Mouse (Mus musculus): ENCODE results near the gene Ift46. TPM values are rescaled to one million over a fixed set of nuclear protein-coding genes. Genes with fewer than 3 reads are reported as not detected.

The Ift46 gene
- polyA plus RNA-seq (2014; fragmentation: Nextera tagmentation; extraction: Ambion mirVana), result 141 and 149 TPM in 2 replicates

GRCm38 (mm10) chr9:44767101-44768028, at the start of gene Ift46, which contains the start of gene Arcn1:
Gene Ift46 (plus strand): TSS chr9:44767908.
Gene Arcn1 (minus strand): TSS chr9:44767845.
- ATAC-seq (ENCODE audit: low FRiP score), result peak; percentile 93
- under 1% methylated on average over 59 of the region's 82 CpGs for WGBS
- Histone ChIP-seq H3K4me1 (ENCODE audit: control insufficient read depth, insufficient read depth, low read length) (peaks cover 5% of the 10 kb centered on the region), H3K27me3 (ENCODE audit: control insufficient read depth, insufficient read depth, low read length) (no peaks in the 10 kb centered on the region), H3K4me2 (peak within 1 kb of the TSS; percentile 83), H3K4me3 (ENCODE audit: low read depth, low read length) (peak within 1 kb of the TSS; percentile 100), H3K36me3 (ENCODE audit: control insufficient read depth, insufficient read depth, low read length) (no peaks in the 10 kb centered on the region), H3K9ac (ENCODE audit: low read length) (peak within 1 kb of the TSS; percentile 93), H3K27ac (ENCODE audit: low read depth, low read length) (peak within 1 kb of the TSS; percentile 85), H3K9me3 (ENCODE audit: control insufficient read depth, low read length) (no peaks in the 10 kb centered on the region)
- peak; percentile 99 for DNase-seq (ENCODE audit: low spot score, missing footprints)

- H3K4me2 ChIP-seq, result no peak overlapping the region
- no peak overlapping the region for H3K27ac ChIP-seq (ENCODE audit: low read depth, low read length)
- no peaks in the 10 kb centered on the region for H3K27me3 ChIP-seq (ENCODE audit: control insufficient read depth, insufficient read depth, low read length)
- H3K4me1 ChIP-seq (ENCODE audit: control insufficient read depth, insufficient read depth, low read length), result peaks cover 22% of the 10 kb centered on the region
- no peaks in the 10 kb centered on the region for H3K9me3 ChIP-seq (ENCODE audit: control insufficient read depth, low read length)
- H3K36me3 ChIP-seq (ENCODE audit: control insufficient read depth, insufficient read depth, low read length), result peaks cover 15% of the 10 kb centered on the region; the same call in 1 of the 2 replicates
- ATAC-seq (ENCODE audit: low FRiP score) (no peak), DNase-seq (ENCODE audit: low spot score, missing footprints) (no peak)
- no peak overlapping the region for H3K9ac ChIP-seq (ENCODE audit: low read length)
- no peak overlapping the region for H3K4me3 ChIP-seq (ENCODE audit: low read depth, low read length)
- WGBS, result 92% methylated on average over 12 of the region's 12 CpGs
Observed at GRCm38 (mm10) chr9:44718937-44719631, 48.6 kb upstream of the Ift46 start.

GRCm38 (mm10) chr9:44719632-44720357, 47.9 kb upstream of the Ift46 start:
- peak overlapping the region; percentile 80 for H3K4me3 ChIP-seq (ENCODE audit: low read depth, low read length)
- no peaks in the 10 kb centered on the region for H3K27me3 ChIP-seq (ENCODE audit: control insufficient read depth, insufficient read depth, low read length)
- H3K4me1 ChIP-seq (ENCODE audit: control insufficient read depth, insufficient read depth, low read length), result peaks cover 29% of the 10 kb centered on the region
- H3K36me3 ChIP-seq (ENCODE audit: control insufficient read depth, insufficient read depth, low read length), result peaks cover 13% of the 10 kb centered on the region; the same call in 1 of the 2 replicates
- H3K4me2 ChIP-seq, result peak overlapping the region; percentile 84
- H3K9me3 ChIP-seq (ENCODE audit: control insufficient read depth, low read length), result no peaks in the 10 kb centered on the region
- 87% methylated on average over 8 of the region's 8 CpGs for WGBS
- peak overlapping the region; percentile 92 for H3K9ac ChIP-seq (ENCODE audit: low read length)
- H3K27ac ChIP-seq (ENCODE audit: low read depth, low read length), result no peak overlapping the region
- DNase-seq (ENCODE audit: low spot score, missing footprints) (no peak), ATAC-seq (ENCODE audit: low FRiP score) (no peak)

- ATAC-seq (ENCODE audit: low FRiP score) (peak; percentile 36), DNase-seq (ENCODE audit: low spot score, missing footprints) (no peak)
- Histone ChIP-seq H3K27me3 (ENCODE audit: control insufficient read depth, insufficient read depth, low read length) (no peaks in the 10 kb centered on the region), H3K4me1 (ENCODE audit: control insufficient read depth, insufficient read depth, low read length) (peaks cover 37% of the 10 kb centered on the region), H3K9ac (ENCODE audit: low read length) (peak overlapping the region; percentile 92), H3K27ac (ENCODE audit: low read depth, low read length) (peak overlapping the region; percentile 58), H3K36me3 (ENCODE audit: control insufficient read depth, insufficient read depth, low read length) (peaks cover 10% of the 10 kb centered on the region; the same call in 1 of the 2 replicates), H3K9me3 (ENCODE audit: control insufficient read depth, low read length) (no peaks in the 10 kb centered on the region), H3K4me2 (peak overlapping the region; percentile 84), H3K4me3 (ENCODE audit: low read depth, low read length) (peak overlapping the region; percentile 80)
- 26% methylated on average over 9 of the region's 9 CpGs for WGBS
Observed at GRCm38 (mm10) chr9:44720358-44721153, 47.2 kb upstream of the Ift46 start.

GRCm38 (mm10) chr9:44721154-44721876, 46.4 kb upstream of the Ift46 start:
- Histone ChIP-seq H3K9ac (ENCODE audit: low read length) (peak overlapping the region; percentile 92), H3K27me3 (ENCODE audit: control insufficient read depth, insufficient read depth, low read length) (no peaks in the 10 kb centered on the region), H3K4me1 (ENCODE audit: control insufficient read depth, insufficient read depth, low read length) (peaks cover 42% of the 10 kb centered on the region), H3K36me3 (ENCODE audit: control insufficient read depth, insufficient read depth, low read length) (0 out of 2 replicates have a peak, but pooled peaks cover 4% of the 10 kb centered on the region), H3K4me3 (ENCODE audit: low read depth, low read length) (peak overlapping the region; percentile 80), H3K9me3 (ENCODE audit: control insufficient read depth, low read length) (no peaks in the 10 kb centered on the region), H3K4me2 (peak overlapping the region; percentile 84), H3K27ac (ENCODE audit: low read depth, low read length) (peak overlapping the region; percentile 58)
- ATAC-seq (ENCODE audit: low FRiP score) (peak; percentile 91), DNase-seq (ENCODE audit: low spot score, missing footprints) (peak; percentile 97)
- WGBS, result 2% methylated on average over 40 of the region's 40 CpGs

- Histone ChIP-seq H3K4me3 (ENCODE audit: low read depth, low read length) (no peak overlapping the region), H3K27ac (ENCODE audit: low read depth, low read length) (no peak overlapping the region), H3K27me3 (ENCODE audit: control insufficient read depth, insufficient read depth, low read length) (no peaks in the 10 kb centered on the region), H3K9ac (ENCODE audit: low read length) (no peak overlapping the region), H3K36me3 (ENCODE audit: control insufficient read depth, insufficient read depth, low read length) (no peaks in the 10 kb centered on the region), H3K4me1 (ENCODE audit: control insufficient read depth, insufficient read depth, low read length) (peaks cover 47% of the 10 kb centered on the region), H3K4me2 (peak overlapping the region; percentile 84), H3K9me3 (ENCODE audit: control insufficient read depth, low read length) (no peaks in the 10 kb centered on the region)
- no peak for DNase-seq (ENCODE audit: low spot score, missing footprints)
- ATAC-seq (ENCODE audit: low FRiP score), result no peak
- 90% methylated on average over 3 of the region's 3 CpGs for WGBS
Observed at GRCm38 (mm10) chr9:44721877-44722186, 45.9 kb upstream of the Ift46 start.

GRCm38 (mm10) chr9:44722575-44722974, 45.1 kb upstream of the Ift46 start:
- ATAC-seq (ENCODE audit: low FRiP score) (no peak), DNase-seq (ENCODE audit: low spot score, missing footprints) (no peak)
- Histone ChIP-seq H3K27ac (ENCODE audit: low read depth, low read length) (no peak overlapping the region), H3K9me3 (ENCODE audit: control insufficient read depth, low read length) (no peaks in the 10 kb centered on the region), H3K4me1 (ENCODE audit: control insufficient read depth, insufficient read depth, low read length) (peaks cover 49% of the 10 kb centered on the region), H3K4me3 (ENCODE audit: low read depth, low read length) (no peak overlapping the region), H3K27me3 (ENCODE audit: control insufficient read depth, insufficient read depth, low read length) (no peaks in the 10 kb centered on the region), H3K4me2 (no peak overlapping the region), H3K36me3 (ENCODE audit: control insufficient read depth, insufficient read depth, low read length) (no peaks in the 10 kb centered on the region), H3K9ac (ENCODE audit: low read length) (no peak overlapping the region)
- WGBS, result 77% methylated on average over 7 of the region's 7 CpGs

GRCm38 (mm10) chr9:44723008-44723407, 44.7 kb upstream of the Ift46 start:
- Histone ChIP-seq H3K27me3 (ENCODE audit: control insufficient read depth, insufficient read depth, low read length) (no peaks in the 10 kb centered on the region), H3K9me3 (ENCODE audit: control insufficient read depth, low read length) (no peaks in the 10 kb centered on the region), H3K4me3 (ENCODE audit: low read depth, low read length) (no peak overlapping the region), H3K27ac (ENCODE audit: low read depth, low read length) (no peak overlapping the region; the same call in 1 of the 2 replicates), H3K9ac (ENCODE audit: low read length) (no peak overlapping the region), H3K4me1 (ENCODE audit: control insufficient read depth, insufficient read depth, low read length) (peaks cover 49% of the 10 kb centered on the region), H3K4me2 (no peak overlapping the region), H3K36me3 (ENCODE audit: control insufficient read depth, insufficient read depth, low read length) (no peaks in the 10 kb centered on the region)
- DNase-seq (ENCODE audit: low spot score, missing footprints) (no peak), ATAC-seq (ENCODE audit: low FRiP score) (no peak)
- WGBS, result 55% methylated on average over 7 of the region's 7 CpGs

All from midbrain, embryonic 11.5 days (tissue).